Mouse (Mus musculus): ENCODE data around the gene Capzb. TPM values are rescaled to one million over a fixed set of nuclear protein-coding genes. Genes with fewer than 3 reads are reported as not detected.

Gene Capzb
- polyA plus RNA-seq, 1 experiment from 2014 or later: 434 TPM

- peaks cover 24% of the 10 kb centered on the region for H3K4me1 ChIP-seq (ENCODE audit: control insufficient read depth, insufficient read depth, low read length)
- H3K27ac ChIP-seq (ENCODE audit: low read length): no peak overlapping the region
- 65% methylated on average over 7 of the region's 7 CpGs for WGBS
- H3K9me3 ChIP-seq (replicated peaks; ENCODE audit: control insufficient read depth, low read length): no peaks in the 10 kb centered on the region
- H3K9ac ChIP-seq (ENCODE audit: low read length): no peak overlapping the region
- no peaks in the 10 kb centered on the region; the same call in 1 of the 2 replicates for H3K36me3 ChIP-seq (ENCODE audit: control insufficient read depth, insufficient read depth, low read length)
- H3K4me3 ChIP-seq (replicated peaks; ENCODE audit: low read length): no peak overlapping the region
- H3K4me2 ChIP-seq (ENCODE audit: low read depth, low read length): no peak overlapping the region
- no peak for ATAC-seq (ENCODE audit: insufficient read depth, low FRiP score)
- H3K27me3 ChIP-seq (ENCODE audit: control insufficient read depth, insufficient read depth, low read length): no peaks in the 10 kb centered on the region
Observed at GRCm38 (mm10) chr4:139246130-139246877, 53.6 kb downstream of the Capzb start.

GRCm38 (mm10) chr4:139247966-139248365 is 55.3 kb downstream of the Capzb start:
- ATAC-seq (ENCODE audit: insufficient read depth, low FRiP score): no peak
- H3K27ac ChIP-seq (ENCODE audit: low read length): peak overlapping the region; percentile 25; the same call in 1 of the 2 replicates
- H3K9ac ChIP-seq (ENCODE audit: low read length): no peak overlapping the region
- H3K4me2 ChIP-seq (ENCODE audit: low read depth, low read length): no peak overlapping the region
- peaks cover 35% of the 10 kb centered on the region for H3K4me1 ChIP-seq (ENCODE audit: control insufficient read depth, insufficient read depth, low read length)
- no peaks in the 10 kb centered on the region for H3K27me3 ChIP-seq (ENCODE audit: control insufficient read depth, insufficient read depth, low read length)
- H3K4me3 ChIP-seq (replicated peaks; ENCODE audit: low read length): no peak overlapping the region
- H3K36me3 ChIP-seq (ENCODE audit: control insufficient read depth, insufficient read depth, low read length): no peaks in the 10 kb centered on the region
- 47% methylated on average over 7 of the region's 7 CpGs for WGBS
- no peaks in the 10 kb centered on the region for H3K9me3 ChIP-seq (replicated peaks; ENCODE audit: control insufficient read depth, low read length)

DNA sequence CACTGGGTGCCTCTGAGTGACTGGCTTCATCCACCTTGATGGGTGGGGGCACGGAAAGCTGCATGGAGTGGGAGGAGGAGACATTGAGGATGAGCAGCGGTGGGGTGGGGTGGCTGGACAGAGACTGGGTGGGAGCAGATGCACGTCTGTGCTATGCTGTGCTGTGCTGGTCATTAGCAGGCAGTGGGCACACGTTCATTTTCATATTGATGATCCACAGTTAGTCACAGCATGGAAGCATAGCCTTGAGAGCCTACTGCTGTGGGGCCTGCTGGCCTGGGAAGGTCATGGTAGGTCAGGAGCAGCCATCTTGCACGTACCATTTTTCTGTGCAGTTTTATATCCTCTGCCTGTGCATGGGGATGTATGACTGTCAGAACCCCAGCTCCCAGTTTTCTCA is 56.0 kb downstream of the Capzb start:
- H3K9me3 ChIP-seq (replicated peaks; ENCODE audit: control insufficient read depth, low read length): no peaks in the 10 kb centered on the region
- H3K27me3 ChIP-seq (ENCODE audit: control insufficient read depth, insufficient read depth, low read length): no peaks in the 10 kb centered on the region
- H3K4me3 ChIP-seq (replicated peaks; ENCODE audit: low read length): no peak overlapping the region
- no peak overlapping the region for H3K4me2 ChIP-seq (ENCODE audit: low read depth, low read length)
- ATAC-seq (ENCODE audit: insufficient read depth, low FRiP score): no peak
- H3K4me1 ChIP-seq (ENCODE audit: control insufficient read depth, insufficient read depth, low read length): peaks cover 39% of the 10 kb centered on the region
- no peaks in the 10 kb centered on the region for H3K36me3 ChIP-seq (ENCODE audit: control insufficient read depth, insufficient read depth, low read length)
- H3K9ac ChIP-seq (ENCODE audit: low read length): no peak overlapping the region
- 86% methylated on average over 5 of the region's 5 CpGs for WGBS
- peak overlapping the region; percentile 86 for H3K27ac ChIP-seq (ENCODE audit: low read length)

GRCm38 (mm10) chr4:139250043-139250442 is 57.3 kb downstream of the Capzb start:
- Histone ChIP-seq H3K4me3 (replicated peaks; ENCODE audit: low read length) (no peak overlapping the region), H3K9ac (ENCODE audit: low read length) (0 out of 2 replicates have a peak overlapping the region, but pooled peaks have one; percentile 13), H3K4me2 (ENCODE audit: low read depth, low read length) (0 out of 2 replicates have a peak overlapping the region, but pooled peaks have one; percentile 1), H3K9me3 (replicated peaks; ENCODE audit: control insufficient read depth, low read length) (no peaks in the 10 kb centered on the region), H3K36me3 (ENCODE audit: control insufficient read depth, insufficient read depth, low read length) (no peaks in the 10 kb centered on the region), H3K27ac (ENCODE audit: low read length) (peak overlapping the region; percentile 86), H3K27me3 (ENCODE audit: control insufficient read depth, insufficient read depth, low read length) (no peaks in the 10 kb centered on the region), H3K4me1 (ENCODE audit: control insufficient read depth, insufficient read depth, low read length) (peaks cover 36% of the 10 kb centered on the region)
- 0 out of 2 replicates have a peak, but pooled peaks have one; percentile 8 for ATAC-seq (ENCODE audit: insufficient read depth, low FRiP score)
- 30% methylated on average over 5 of the region's 5 CpGs for WGBS

DNA sequence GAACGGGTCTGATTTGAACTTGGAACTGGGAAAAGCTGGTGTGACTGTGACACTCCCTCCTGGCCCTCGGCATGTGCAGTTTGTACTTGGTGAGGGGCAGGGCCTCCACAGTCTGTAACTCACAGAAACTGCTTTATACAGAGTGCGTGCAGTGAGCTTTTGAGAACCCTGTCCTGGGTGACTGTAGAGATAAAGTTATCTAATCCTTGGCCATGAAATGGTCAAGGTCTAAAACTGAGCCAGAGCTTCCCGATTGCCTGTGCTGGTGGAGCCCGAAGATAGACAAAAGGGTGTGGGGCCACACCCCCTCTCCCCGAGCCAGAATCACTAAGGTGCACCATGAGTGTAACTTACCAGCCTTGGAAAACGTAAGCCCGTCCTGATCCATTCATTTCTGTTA is 58.2 kb downstream of the Capzb start:
- H3K4me1 ChIP-seq (ENCODE audit: control insufficient read depth, insufficient read depth, low read length): peaks cover 36% of the 10 kb centered on the region
- ATAC-seq (ENCODE audit: insufficient read depth, low FRiP score): peak; percentile 83

DNA sequence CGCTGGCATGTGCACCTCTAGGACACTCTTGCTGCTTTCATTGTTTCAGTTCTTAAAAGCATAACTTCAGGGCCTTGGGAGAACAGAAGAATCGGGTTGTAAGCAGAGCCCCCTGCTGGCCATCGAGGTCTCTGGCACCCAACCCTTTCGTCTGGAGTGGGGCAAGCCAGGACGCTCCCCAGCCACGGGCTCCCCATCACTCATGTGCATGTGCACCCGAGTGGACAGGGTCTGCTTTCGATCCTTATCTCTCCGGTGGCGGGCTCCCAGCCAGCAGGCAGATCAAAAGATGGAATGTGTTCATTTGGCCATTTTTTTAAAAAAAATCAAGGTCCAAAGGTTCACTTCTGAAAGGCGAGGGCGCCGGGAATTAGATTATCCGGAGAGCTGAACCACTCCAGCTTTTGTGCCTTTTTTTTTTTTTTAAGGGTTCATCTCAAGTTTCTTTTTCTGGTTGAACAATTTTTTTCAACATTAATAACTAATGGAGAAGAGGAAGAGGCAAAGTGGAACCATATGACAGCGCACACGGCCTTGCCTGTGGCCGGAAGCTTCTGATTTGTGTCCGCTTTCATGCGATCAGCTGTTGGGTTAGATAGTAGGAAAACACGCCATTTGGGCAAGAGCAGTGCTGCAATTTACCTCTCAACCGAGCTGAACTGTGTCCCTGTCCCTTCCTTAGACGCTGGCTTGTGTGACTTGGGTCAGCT is 59.5 kb downstream of the Capzb start:
- Histone ChIP-seq H3K27ac (ENCODE audit: low read length) (peak overlapping the region; percentile 83), H3K4me1 (ENCODE audit: control insufficient read depth, insufficient read depth, low read length) (peaks cover 36% of the 10 kb centered on the region), H3K9ac (ENCODE audit: low read length) (peak overlapping the region; percentile 52), H3K9me3 (replicated peaks; ENCODE audit: control insufficient read depth, low read length) (no peaks in the 10 kb centered on the region), H3K4me3 (replicated peaks; ENCODE audit: low read length) (no peak overlapping the region), H3K27me3 (ENCODE audit: control insufficient read depth, insufficient read depth, low read length) (no peaks in the 10 kb centered on the region), H3K36me3 (ENCODE audit: control insufficient read depth, insufficient read depth, low read length) (no peaks in the 10 kb centered on the region), H3K4me2 (ENCODE audit: low read depth, low read length) (peak overlapping the region; percentile 15; the same call in 1 of the 2 replicates)
- peak; percentile 30; the same call in 1 of the 2 replicates for ATAC-seq (ENCODE audit: insufficient read depth, low FRiP score)
- WGBS: 38% methylated on average over 22 of the region's 22 CpGs

More for the DNA sequence above, 58.2 kb downstream of the Capzb start:
- Histone ChIP-seq H3K9me3 (replicated peaks; ENCODE audit: control insufficient read depth, low read length) (no peaks in the 10 kb centered on the region), H3K27ac (ENCODE audit: low read length) (peak overlapping the region; percentile 86), H3K36me3 (ENCODE audit: control insufficient read depth, insufficient read depth, low read length) (no peaks in the 10 kb centered on the region), H3K4me3 (replicated peaks; ENCODE audit: low read length) (no peak overlapping the region), H3K4me2 (ENCODE audit: low read depth, low read length) (no peak overlapping the region), H3K27me3 (ENCODE audit: control insufficient read depth, insufficient read depth, low read length) (no peaks in the 10 kb centered on the region), H3K9ac (ENCODE audit: low read length) (no peak overlapping the region)
- WGBS: 51% methylated on average over 8 of the region's 8 CpGs

GRCm38 (mm10) chr4:139253206-139253605 is 60.5 kb downstream of the Capzb start:
- Histone ChIP-seq H3K36me3 (ENCODE audit: control insufficient read depth, insufficient read depth, low read length) (no peaks in the 10 kb centered on the region), H3K9me3 (replicated peaks; ENCODE audit: control insufficient read depth, low read length) (no peaks in the 10 kb centered on the region), H3K9ac (ENCODE audit: low read length) (no peak overlapping the region), H3K4me1 (ENCODE audit: control insufficient read depth, insufficient read depth, low read length) (peaks cover 40% of the 10 kb centered on the region), H3K4me3 (replicated peaks; ENCODE audit: low read length) (no peak overlapping the region), H3K27me3 (ENCODE audit: control insufficient read depth, insufficient read depth, low read length) (no peaks in the 10 kb centered on the region), H3K4me2 (ENCODE audit: low read depth, low read length) (no peak overlapping the region), H3K27ac (ENCODE audit: low read length) (no peak overlapping the region)
- ATAC-seq (ENCODE audit: insufficient read depth, low FRiP score): no peak
- WGBS: 70% methylated on average over 9 of the region's 9 CpGs

GRCm38 (mm10) chr4:139256146-139256545 is 63.4 kb downstream of the Capzb start:
- no peak overlapping the region for H3K27ac ChIP-seq (ENCODE audit: low read length)
- WGBS: 70% methylated on average over 4 of the region's 4 CpGs
- no peaks in the 10 kb centered on the region for H3K9me3 ChIP-seq (replicated peaks; ENCODE audit: control insufficient read depth, low read length)
- no peak for ATAC-seq (ENCODE audit: insufficient read depth, low FRiP score)
- no peak overlapping the region for H3K4me2 ChIP-seq (ENCODE audit: low read depth, low read length)
- H3K4me3 ChIP-seq (replicated peaks; ENCODE audit: low read length): no peak overlapping the region
- no peaks in the 10 kb centered on the region; the same call in 1 of the 2 replicates for H3K36me3 ChIP-seq (ENCODE audit: control insufficient read depth, insufficient read depth, low read length)
- no peaks in the 10 kb centered on the region for H3K27me3 ChIP-seq (ENCODE audit: control insufficient read depth, insufficient read depth, low read length)
- H3K9ac ChIP-seq (ENCODE audit: low read length): no peak overlapping the region
- H3K4me1 ChIP-seq (ENCODE audit: control insufficient read depth, insufficient read depth, low read length): peaks cover 27% of the 10 kb centered on the region

- Histone ChIP-seq H3K4me2 (ENCODE audit: low read depth, low read length) (no peak overlapping the region), H3K36me3 (ENCODE audit: control insufficient read depth, insufficient read depth, low read length) (no peaks in the 10 kb centered on the region; the same call in 1 of the 2 replicates), H3K4me1 (ENCODE audit: control insufficient read depth, insufficient read depth, low read length) (peaks cover 22% of the 10 kb centered on the region), H3K9ac (ENCODE audit: low read length) (no peak overlapping the region), H3K4me3 (replicated peaks; ENCODE audit: low read length) (no peak overlapping the region), H3K27ac (ENCODE audit: low read length) (no peak overlapping the region), H3K9me3 (replicated peaks; ENCODE audit: control insufficient read depth, low read length) (no peaks in the 10 kb centered on the region), H3K27me3 (ENCODE audit: control insufficient read depth, insufficient read depth, low read length) (no peaks in the 10 kb centered on the region)
- no peak for ATAC-seq (ENCODE audit: insufficient read depth, low FRiP score)
- WGBS: 77% methylated on average over 8 of the region's 8 CpGs
Observed at GRCm38 (mm10) chr4:139256708-139257107, 64.0 kb downstream of the Capzb start.

Data from stomach, embryonic 16.5 days (tissue).